Mouse (Mus musculus) kidney, postnatal 14 days (tissue): ENCODE results near the gene St3gal6.

Experiments
- DNase-seq: peaks from one replicate; pipeline ENCODE4 v3.0.0; 2022; ENCODE audit warnings: mixed read lengths

St3gal6 gene

GRCm38 (mm10) chr16:58520457-58520856 is 3.6 kb downstream of the St3gal6 start:
- no peak for DNase-seq

- DNase-seq, result peak; percentile 52
These were observed 4.4 kb downstream of the St3gal6 start for GRCm38 (mm10) chr16:58519650-58520073.

GRCm38 (mm10) chr16:58516960-58517798 is 6.9 kb downstream of the St3gal6 start:
- no peak for DNase-seq

- DNase-seq, result no peak
These were observed 7.9 kb downstream of the St3gal6 start for GRCm38 (mm10) chr16:58516161-58516560.

GRCm38 (mm10) chr16:58514565-58514964 is 9.5 kb downstream of the St3gal6 start:
- peak; percentile 34 for DNase-seq

- peak; percentile 48 for DNase-seq
These were observed 10.3 kb downstream of the St3gal6 start for GRCm38 (mm10) chr16:58513755-58514154.

- DNase-seq, result peak; percentile 65
These were observed 11.2 kb downstream of the St3gal6 start for GRCm38 (mm10) chr16:58512887-58513286.

GRCm38 (mm10) chr16:58512181-58512761 is 11.8 kb downstream of the St3gal6 start:
- peak; percentile 72 for DNase-seq

GRCm38 (mm10) chr16:58504945-58505344 is 19.1 kb downstream of the St3gal6 start:
- no peak for DNase-seq

- DNase-seq, result no peak
These were observed 21.5 kb downstream of the St3gal6 start for GRCm38 (mm10) chr16:58502566-58502965.

- no peak for DNase-seq
These were observed 22.2 kb downstream of the St3gal6 start for GRCm38 (mm10) chr16:58501760-58502301.

GRCm38 (mm10) chr16:58499650-58500049 is 24.4 kb downstream of the St3gal6 start:
- no peak for DNase-seq

- no peak for DNase-seq
These were observed 24.9 kb downstream of the St3gal6 start for GRCm38 (mm10) chr16:58499172-58499584.

GRCm38 (mm10) chr16:58497886-58498713 is 25.9 kb downstream of the St3gal6 start:
- no peak for DNase-seq

GRCm38 (mm10) chr16:58496791-58497190 is 27.3 kb downstream of the St3gal6 start:
- DNase-seq, result no peak

GRCm38 (mm10) chr16:58487861-58488260 is 36.2 kb downstream of the St3gal6 start:
- no peak for DNase-seq

GRCm38 (mm10) chr16:58482296-58482695 is 41.7 kb downstream of the St3gal6 start:
- DNase-seq, result peak; percentile 45

- DNase-seq, result no peak
These were observed 42.2 kb downstream of the St3gal6 start for GRCm38 (mm10) chr16:58481906-58482270.

GRCm38 (mm10) chr16:58481219-58481905 is 42.7 kb downstream of the St3gal6 start:
- DNase-seq, result peak; percentile 79

- DNase-seq, result no peak
These were observed 44.1 kb downstream of the St3gal6 start for GRCm38 (mm10) chr16:58479898-58480448.

GRCm38 (mm10) chr16:58476363-58476762 is 47.7 kb downstream of the St3gal6 start:
- peak; percentile 74 for DNase-seq

- no peak for DNase-seq
These were observed 48.4 kb downstream of the St3gal6 start for GRCm38 (mm10) chr16:58475544-58476154.
